Mouse (Mus musculus) thymus, adult 18-20 months (tissue): ENCODE measurements around the gene Gm47985.
"Not testable (repeated sequence)": the region's sequence is repeated elsewhere in the genome, so short reads cannot be mapped to it uniquely, and the experiment has no call there.

Source experiments
- DNase-seq, 2 experiments: peaks; one replicate each; pipeline ENCODE4 v3.0.0; 2022; ENCODE audit warnings: mixed read lengths in 2 of 2

Gene Gm47985

GRCm38 (mm10) chr1:151177937-151178271 lies 4.4 kb upstream of the Gm47985 start:
- DNase-seq = no peak

GRCm38 (mm10) chr1:151178505-151179083 lies 3.7 kb upstream of the Gm47985 start:
- DNase-seq = no peak

GRCm38 (mm10) chr1:151180167-151180566 lies 2.2 kb upstream of the Gm47985 start:
- no peak for DNase-seq

GRCm38 (mm10) chr1:151186186-151186585 lies 3.8 kb downstream of the Gm47985 start:
- DNase-seq = not testable (repeated sequence)

GRCm38 (mm10) chr1:151186879-151187424 lies 4.6 kb downstream of the Gm47985 start:
- not testable (repeated sequence) for DNase-seq

- DNase-seq = no peak
Measured at GRCm38 (mm10) chr1:151188469-151188868, 6.1 kb downstream of the Gm47985 start.

GRCm38 (mm10) chr1:151192075-151192474 lies 9.7 kb downstream of the Gm47985 start, which contains the start of gene Gm8947:
Gene Gm8947 (plus strand): TSS chr1:151192376.
- DNase-seq = not testable (repeated sequence)

- not testable (repeated sequence) for DNase-seq
Measured at GRCm38 (mm10) chr1:151192739-151193138, 10.4 kb downstream of the Gm47985 start.

GRCm38 (mm10) chr1:151195986-151196385 lies 13.6 kb downstream of the Gm47985 start:
- DNase-seq = not testable (repeated sequence)

GRCm38 (mm10) chr1:151196690-151197089 lies 14.4 kb downstream of the Gm47985 start:
- DNase-seq = not testable (repeated sequence)

- not testable (repeated sequence) for DNase-seq
Measured at GRCm38 (mm10) chr1:151198120-151198519, 15.8 kb downstream of the Gm47985 start, which contains the start of gene Gm47995. Gene Gm47995 (plus strand): TSS chr1:151198448.

GRCm38 (mm10) chr1:151200620-151201019 lies 18.3 kb downstream of the Gm47985 start:
- DNase-seq = not testable (repeated sequence)

- not testable (repeated sequence) for DNase-seq
Measured at GRCm38 (mm10) chr1:151202771-151203170, 20.4 kb downstream of the Gm47985 start.

- DNase-seq = not testable (repeated sequence)
Measured at GRCm38 (mm10) chr1:151203818-151204217, 21.5 kb downstream of the Gm47985 start, which contains the start of gene 3110040M04Rik. Gene 3110040M04Rik (plus strand): TSS chr1:151204121.

GRCm38 (mm10) chr1:151208493-151208892 lies 26.2 kb downstream of the Gm47985 start:
- not testable (repeated sequence) for DNase-seq

GRCm38 (mm10) chr1:151208944-151209343 lies 26.6 kb downstream of the Gm47985 start:
- DNase-seq = not testable (repeated sequence)

GRCm38 (mm10) chr1:151209824-151210355 lies 27.6 kb downstream of the Gm47985 start, which contains the start of gene Gm47996:
Gene Gm47996 (plus strand): TSS chr1:151210131.
- peak in 1 of 2 experiments; percentile 8 for DNase-seq

GRCm38 (mm10) chr1:151211666-151212065 lies 29.3 kb downstream of the Gm47985 start:
- not testable (repeated sequence) for DNase-seq

- DNase-seq = no peak
Measured at GRCm38 (mm10) chr1:151214862-151215261, 32.5 kb downstream of the Gm47985 start.

- DNase-seq = no peak
Measured at GRCm38 (mm10) chr1:151215985-151216384, 33.6 kb downstream of the Gm47985 start.

GRCm38 (mm10) chr1:151216417-151216816 lies 34.1 kb downstream of the Gm47985 start:
- no peak for DNase-seq

GRCm38 (mm10) chr1:151219045-151219444 lies 36.7 kb downstream of the Gm47985 start:
- no peak for DNase-seq

GRCm38 (mm10) chr1:151220098-151220497 lies 37.8 kb downstream of the Gm47985 start:
- DNase-seq = no peak
